Comparison of ENCODE assay signal across 8 mouse cellular contexts in genomic region chr2:118745232-118745884, GRCm38 (mm10). TPM values are rescaled to one million over a fixed set of nuclear protein-coding genes. Genes with fewer than 3 reads are reported as not detected.
DNase-seq lines count a peak whose midpoint lies in the region; ATAC-seq lines count a peak whose summit lies in the region.

Gene Inafm2, plus strand, starts transcription at chr2:118745758.

- ATAC-seq in intestine, embryonic 14.5 days (replicated peaks; ENCODE audit: low FRiP score, low TSS enrichment, low read depth) = peak; percentile 89

- peak; percentile 91 for DNase-seq in adrenal gland, adult 8-10 months
- DNase-seq in embryo, embryonic 11 days = peak; percentile 95
- peak; percentile 77 to 88 for DNase-seq in gastrocnemius, postnatal 36 days
- peak; percentile 90 for DNase-seq in intestine, embryonic 14.5 days (ENCODE audit: low spot score)
- DNase-seq in left cerebral cortex, postnatal 36 days (ENCODE audit: low spot score in 2 of 2) = peak; percentile 91 to 93
- DNase-seq in midbrain, embryonic 10.5 days (ENCODE audit: low spot score) = peak; percentile 91
- DNase-seq in right cerebral cortex, postnatal 4 days = peak; percentile 88
- peak; percentile 91 for DNase-seq in yolk sac, embryonic 10.5 days (ENCODE audit: low spot score)

- peaks cover 10% of the 10 kb centered on the region; the same call in 1 of the 2 replicates for H3K27me3 ChIP-seq in intestine, embryonic 14.5 days (replicated peaks; ENCODE audit: control insufficient read depth, insufficient read depth, low read length)
- H3K27me3 ChIP-seq in midbrain, embryonic 10.5 days (ENCODE audit: low read depth, poor library complexity, severe bottlenecking) = peaks cover 44% of the 10 kb centered on the region

- H3K9me3 ChIP-seq in intestine, embryonic 14.5 days (ENCODE audit: control insufficient read depth, low read length) = no peaks in the 10 kb centered on the region
- H3K9me3 ChIP-seq in midbrain, embryonic 10.5 days (replicated peaks) = no peaks in the 10 kb centered on the region

- under 1% methylated on average over 46 of the region's 57 CpGs for WGBS in intestine, embryonic 14.5 days
- 4% methylated on average over 50 of the region's 57 CpGs for WGBS in midbrain, embryonic 10.5 days

- intact Hi-C loops in gastrocnemius, postnatal 36 days (cut with DNase I) = loop anchor here (2.0 kb wide), 1 partner anchor 137 kb away; no protein-coding TSS in a partner anchor
- intact Hi-C loops in left cerebral cortex, postnatal 36 days (cut with DNase I) = loop anchor here (1.0 to 5.0 kb wide), 3 partner anchors 43 to 152 kb away; partner anchors contain the start of gene Ankrd63

- peaks cover 34% of the 10 kb centered on the region for H3K4me1 ChIP-seq in intestine, embryonic 14.5 days (replicated peaks; ENCODE audit: control insufficient read depth, insufficient read depth, low read length)
- peaks cover 57% of the 10 kb centered on the region for H3K4me1 ChIP-seq in midbrain, embryonic 10.5 days

- peak within 1 kb of the TSS; percentile 94 for H3K4me2 ChIP-seq in intestine, embryonic 14.5 days (ENCODE audit: low read length)

- H3K27ac ChIP-seq in intestine, embryonic 14.5 days (ENCODE audit: low read depth) = peak within 1 kb of the TSS; percentile 43; the same call in 1 of the 2 replicates
- peak within 1 kb of the TSS; percentile 91 for H3K27ac ChIP-seq in midbrain, embryonic 10.5 days (replicated peaks)

- peaks cover 9% of the 10 kb centered on the region for H3K36me3 ChIP-seq in intestine, embryonic 14.5 days (ENCODE audit: control insufficient read depth, insufficient read depth, low read length)
- H3K36me3 ChIP-seq in midbrain, embryonic 10.5 days = peaks cover 17% of the 10 kb centered on the region

- peak within 1 kb of the TSS; percentile 84 for H3K9ac ChIP-seq in intestine, embryonic 14.5 days (ENCODE audit: low read length)

- H3K4me3 ChIP-seq in intestine, embryonic 14.5 days (ENCODE audit: low read depth, low read length) = peak within 1 kb of the TSS; percentile 82
- peak within 1 kb of the TSS; percentile 98 for H3K4me3 ChIP-seq in midbrain, embryonic 10.5 days

RNA-seq across cellular contexts. Expression of gene Inafm2, which starts in this region (rescaled TPM):
- total RNA-seq in adrenal gland, adult 8-10 months (2022) = 10 to 100 TPM; 36.3 to 48.6 (median 39.9) TPM
- 1 to 10 TPM; 3.8 to 4.9 TPM for total RNA-seq in gastrocnemius, postnatal 36 days (2021)
- 31.9 and 37.0 TPM in 2 replicates for polyA plus RNA-seq in intestine, embryonic 14.5 days (2014; fragmentation: Nextera tagmentation; extraction: Ambion mirVana)
- 10 to 100 TPM; 41.5 to 43.0 TPM for total RNA-seq in left cerebral cortex, postnatal 36 days (2021)
- 24.2 and 24.6 TPM in 2 replicates for polyA plus RNA-seq in midbrain, embryonic 10.5 days (2016; fragmentation: Nextera tagmentation; extraction: Ambion mirVana)

Comparison
In these comparisons a context has a peak if more than half of its experiments do, and no peak if none do; other contexts are left out.
1. Peak in every context shown above with its lines: DNase-seq, ATAC-seq, H3K4me3 ChIP-seq and H3K27ac ChIP-seq.
2. RNA of gene Inafm2 (total RNA-seq): 36.3 to 48.6 TPM in adrenal gland, adult 8-10 months and 41.5 to 43.0 TPM in left cerebral cortex, postnatal 36 days; 3.8 to 4.9 TPM in gastrocnemius, postnatal 36 days; every median in the first group is over 4 times any median in the second.